Mouse (Mus musculus): ENCODE results near the gene Nudt22. TPM values are rescaled to one million over a fixed set of nuclear protein-coding genes. Genes with fewer than 3 reads are reported as not detected.
A peak's percentile ranks its signal among the peaks of the same experiment; 100 is the strongest.

Gene Nudt22
- polyA plus RNA-seq, 1 experiment from 2014 or later: 20.7 TPM

- ATAC-seq (ENCODE audit: insufficient read depth) (no peak), DNase-seq (no peak)
- Histone ChIP-seq H3K27ac (ENCODE audit: low read depth) (peak overlapping the region; percentile 46; the same call in 1 of the 2 replicates), H3K4me1 (ENCODE audit: insufficient read depth) (no peaks in the 10 kb centered on the region), H3K27me3 (ENCODE audit: insufficient read depth, low read length) (no peaks in the 10 kb centered on the region), H3K9ac (no peak overlapping the region), H3K9me3 (ENCODE audit: low read depth, low read length) (no peaks in the 10 kb centered on the region), H3K36me3 (ENCODE audit: insufficient read depth) (peaks cover 67% of the 10 kb centered on the region), H3K4me2 (peak overlapping the region; percentile 7; the same call in 1 of the 2 replicates), H3K4me3 (ENCODE audit: low read depth, low read length) (0 out of 2 replicates have a peak overlapping the region, but pooled peaks have one; percentile 3)
- 69% methylated on average over 12 of the region's 12 CpGs for WGBS
- no peak for TF ChIP-seq CTCF (IDR thresholded peaks at IDR 0.05; ENCODE audit: low read depth)
Measured at GRCm38 (mm10) chr19:7017541-7018457, 21.9 kb upstream of the Nudt22 start.

GRCm38 (mm10) chr19:7014481-7015135 is 18.7 kb upstream of the Nudt22 start:
- Histone ChIP-seq H3K4me2 (no peak overlapping the region), H3K9ac (no peak overlapping the region), H3K4me1 (ENCODE audit: insufficient read depth) (no peaks in the 10 kb centered on the region), H3K9me3 (ENCODE audit: low read depth, low read length) (no peaks in the 10 kb centered on the region), H3K27ac (ENCODE audit: low read depth) (no peak overlapping the region), H3K36me3 (ENCODE audit: insufficient read depth) (peaks cover 35% of the 10 kb centered on the region), H3K27me3 (ENCODE audit: insufficient read depth, low read length) (no peaks in the 10 kb centered on the region), H3K4me3 (ENCODE audit: low read depth, low read length) (no peak overlapping the region)
- no peak for TF ChIP-seq CTCF (IDR thresholded peaks at IDR 0.05; ENCODE audit: low read depth)
- ATAC-seq (ENCODE audit: insufficient read depth) (no peak), DNase-seq (no peak)
- 87% methylated on average over 20 of the region's 20 CpGs for WGBS

- no peaks in the 10 kb centered on the region for H3K4me1 ChIP-seq (ENCODE audit: insufficient read depth)
- TF ChIP-seq CTCF (IDR thresholded peaks at IDR 0.05; ENCODE audit: low read depth): no peak
- H3K4me3 ChIP-seq (ENCODE audit: low read depth, low read length): no peak overlapping the region
- no peaks in the 10 kb centered on the region for H3K9me3 ChIP-seq (ENCODE audit: low read depth, low read length)
- no peak overlapping the region for H3K9ac ChIP-seq
- no peak overlapping the region for H3K4me2 ChIP-seq
- ATAC-seq (ENCODE audit: insufficient read depth): no peak
- H3K27ac ChIP-seq (ENCODE audit: low read depth): no peak overlapping the region
- DNase-seq: no peak
- H3K27me3 ChIP-seq (ENCODE audit: insufficient read depth, low read length): no peaks in the 10 kb centered on the region
- WGBS: 86% methylated on average over 9 of the region's 9 CpGs
- peaks cover 29% of the 10 kb centered on the region for H3K36me3 ChIP-seq (ENCODE audit: insufficient read depth)
Measured at GRCm38 (mm10) chr19:7013984-7014383, 18.1 kb upstream of the Nudt22 start.

- Histone ChIP-seq H3K36me3 (ENCODE audit: insufficient read depth) (0 out of 2 replicates have a peak, but pooled peaks cover 18% of the 10 kb centered on the region), H3K4me3 (ENCODE audit: low read depth, low read length) (no peak overlapping the region), H3K9me3 (ENCODE audit: low read depth, low read length) (no peaks in the 10 kb centered on the region), H3K4me1 (ENCODE audit: insufficient read depth) (no peaks in the 10 kb centered on the region), H3K4me2 (no peak overlapping the region), H3K27me3 (ENCODE audit: insufficient read depth, low read length) (no peaks in the 10 kb centered on the region), H3K9ac (no peak overlapping the region), H3K27ac (ENCODE audit: low read depth) (no peak overlapping the region)
- DNase-seq (no peak), ATAC-seq (ENCODE audit: insufficient read depth) (no peak)
- WGBS: 55% methylated on average over 4 of the region's 4 CpGs
- no peak for TF ChIP-seq CTCF (IDR thresholded peaks at IDR 0.05; ENCODE audit: low read depth)
Measured at GRCm38 (mm10) chr19:7012426-7012825, 16.5 kb upstream of the Nudt22 start.

- no peak for TF ChIP-seq CTCF (IDR thresholded peaks at IDR 0.05; ENCODE audit: low read depth)
- Histone ChIP-seq H3K4me1 (ENCODE audit: insufficient read depth) (no peaks in the 10 kb centered on the region), H3K9ac (no peak overlapping the region), H3K27me3 (ENCODE audit: insufficient read depth, low read length) (no peaks in the 10 kb centered on the region), H3K4me3 (ENCODE audit: low read depth, low read length) (no peak overlapping the region), H3K9me3 (ENCODE audit: low read depth, low read length) (no peaks in the 10 kb centered on the region), H3K27ac (ENCODE audit: low read depth) (0 out of 2 replicates have a peak overlapping the region, but pooled peaks have one; percentile 2), H3K4me2 (no peak overlapping the region), H3K36me3 (ENCODE audit: insufficient read depth) (no peaks in the 10 kb centered on the region)
- peak; percentile 63; the same call in 1 of the 2 replicates for ATAC-seq (ENCODE audit: insufficient read depth)
- 70% methylated on average over 9 of the region's 9 CpGs for WGBS
- peak; percentile 27 for DNase-seq
Measured at GRCm38 (mm10) chr19:7006892-7007593, 11.1 kb upstream of the Nudt22 start.

- Histone ChIP-seq H3K36me3 (ENCODE audit: insufficient read depth) (peaks cover 21% of the 10 kb centered on the region), H3K4me1 (ENCODE audit: insufficient read depth) (peaks cover 13% of the 10 kb centered on the region), H3K4me2 (no peak overlapping the region), H3K9ac (no peak overlapping the region), H3K27me3 (ENCODE audit: insufficient read depth, low read length) (no peaks in the 10 kb centered on the region), H3K9me3 (ENCODE audit: low read depth, low read length) (no peaks in the 10 kb centered on the region), H3K27ac (ENCODE audit: low read depth) (no peak overlapping the region), H3K4me3 (ENCODE audit: low read depth, low read length) (no peak overlapping the region)
- ATAC-seq (ENCODE audit: insufficient read depth): no peak
- no peak for DNase-seq
- TF ChIP-seq CTCF (IDR thresholded peaks at IDR 0.05; ENCODE audit: low read depth): no peak
- WGBS: 92% methylated on average over 19 of the region's 19 CpGs
Measured at GRCm38 (mm10) chr19:6999360-7000063, 3.6 kb upstream of the Nudt22 start.

Measured in lung, embryonic 14.5 days (tissue).